Mouse (Mus musculus): ENCODE measurements around the gene Nudt4.
A peak's percentile ranks its signal among the peaks of the same experiment; 100 is the strongest.

Nudt4 gene

DNA sequence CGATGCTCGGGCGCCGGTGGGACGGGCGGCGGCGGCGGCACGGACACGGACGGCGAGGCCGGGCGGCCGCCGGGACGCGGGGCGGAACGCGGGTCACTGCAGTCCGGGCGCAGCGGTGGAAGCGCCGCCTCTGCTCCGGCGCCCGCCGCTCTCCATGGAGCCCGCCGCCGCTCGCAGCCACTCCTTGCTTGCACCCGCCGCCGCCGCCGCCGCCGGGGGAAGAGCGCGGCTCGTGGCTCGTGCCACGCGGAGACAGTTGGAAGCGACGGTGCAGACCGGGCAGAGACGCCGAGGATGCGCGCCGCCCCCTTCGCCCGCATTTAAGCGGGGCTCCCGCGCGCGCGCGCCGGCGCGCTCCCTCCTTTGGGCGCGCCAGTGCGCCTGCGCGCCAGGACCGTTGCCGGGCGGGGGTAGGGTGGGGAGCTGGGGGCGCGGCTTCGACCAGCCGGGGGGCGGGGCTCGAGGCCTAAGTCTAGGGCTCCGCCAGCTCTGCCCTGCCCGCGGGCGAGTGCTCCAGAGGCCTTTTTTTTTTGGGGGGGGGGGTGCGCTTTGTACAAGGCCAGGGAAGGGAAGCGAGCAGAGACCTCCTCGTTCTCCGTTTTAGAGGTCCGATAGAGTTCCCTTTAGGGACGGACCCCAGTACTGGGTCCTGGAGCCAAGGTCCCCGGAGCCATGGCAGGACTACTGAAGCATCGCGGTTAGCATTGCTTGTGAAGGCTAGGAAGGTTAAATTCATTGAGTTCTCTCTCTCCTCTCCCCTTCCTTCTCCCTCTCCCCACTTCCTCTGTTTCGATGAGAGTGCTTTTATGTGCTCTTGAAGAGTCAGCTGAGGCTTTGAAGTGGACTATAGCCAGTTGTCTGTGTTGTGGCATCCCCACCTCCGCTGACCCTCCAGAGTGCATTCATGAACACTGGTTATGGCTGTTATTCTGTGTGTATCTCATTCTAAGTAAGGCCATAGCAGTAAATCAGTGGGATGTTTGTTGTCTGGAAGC is at the start of gene Nudt4:
Gene Nudt4, minus strand, starts transcription at position 296 of the 995 bp plus-strand sequence.
- peak; percentile 95 for DNase-seq

DNA sequence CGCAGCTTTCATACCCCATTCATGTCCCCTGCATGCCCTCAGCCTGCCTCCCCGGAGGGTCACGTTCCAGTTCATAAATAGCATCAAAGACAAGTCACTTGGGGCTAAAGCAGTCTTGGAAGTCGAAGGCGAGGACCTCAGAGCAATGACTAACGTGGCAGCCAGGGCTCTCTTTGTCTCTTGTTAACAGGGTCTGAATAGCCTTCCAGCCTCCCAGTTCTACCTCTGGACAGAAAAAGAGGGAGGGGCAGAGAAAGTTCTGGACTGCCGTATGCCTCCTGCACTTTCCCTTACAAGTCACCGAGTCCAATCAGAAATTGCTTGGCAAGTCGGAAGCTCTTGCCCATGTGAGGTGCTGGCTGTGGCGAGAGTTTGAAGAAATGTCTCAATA is 47.4 kb upstream of the Nudt4 start:
- no peak for DNase-seq

DNA sequence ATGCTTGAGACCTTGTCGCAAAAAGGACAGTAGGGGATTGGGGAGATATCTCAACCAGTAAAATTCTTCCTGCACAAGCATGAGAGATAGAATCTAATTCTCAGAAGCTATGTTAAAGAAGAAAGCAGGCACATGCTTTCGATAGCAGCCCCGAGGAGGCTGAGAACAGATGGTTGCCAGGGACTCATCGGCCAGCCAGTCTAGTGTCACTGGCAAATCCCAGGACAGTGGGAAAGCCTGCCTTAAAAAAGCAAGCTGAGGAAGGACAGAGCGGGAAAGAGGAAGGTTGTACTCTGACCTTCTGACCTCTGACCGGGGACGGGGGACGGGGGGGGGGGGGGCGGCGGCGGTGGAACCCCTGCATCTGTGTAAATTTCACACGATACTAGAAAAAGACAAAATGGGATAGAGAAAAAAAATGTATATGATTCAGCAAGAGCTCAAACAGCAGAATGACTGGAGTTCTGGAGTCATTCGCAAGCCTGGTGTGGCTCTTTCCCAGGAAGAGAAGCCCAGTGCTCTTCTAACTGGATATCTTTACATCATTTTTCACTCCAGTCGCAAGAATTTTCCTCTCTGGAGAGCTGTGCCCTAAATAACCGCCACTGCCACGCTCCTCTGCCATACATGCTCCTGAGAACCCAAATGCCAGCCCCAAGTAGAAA is 46.9 kb upstream of the Nudt4 start:
- DNase-seq: no peak

DNA sequence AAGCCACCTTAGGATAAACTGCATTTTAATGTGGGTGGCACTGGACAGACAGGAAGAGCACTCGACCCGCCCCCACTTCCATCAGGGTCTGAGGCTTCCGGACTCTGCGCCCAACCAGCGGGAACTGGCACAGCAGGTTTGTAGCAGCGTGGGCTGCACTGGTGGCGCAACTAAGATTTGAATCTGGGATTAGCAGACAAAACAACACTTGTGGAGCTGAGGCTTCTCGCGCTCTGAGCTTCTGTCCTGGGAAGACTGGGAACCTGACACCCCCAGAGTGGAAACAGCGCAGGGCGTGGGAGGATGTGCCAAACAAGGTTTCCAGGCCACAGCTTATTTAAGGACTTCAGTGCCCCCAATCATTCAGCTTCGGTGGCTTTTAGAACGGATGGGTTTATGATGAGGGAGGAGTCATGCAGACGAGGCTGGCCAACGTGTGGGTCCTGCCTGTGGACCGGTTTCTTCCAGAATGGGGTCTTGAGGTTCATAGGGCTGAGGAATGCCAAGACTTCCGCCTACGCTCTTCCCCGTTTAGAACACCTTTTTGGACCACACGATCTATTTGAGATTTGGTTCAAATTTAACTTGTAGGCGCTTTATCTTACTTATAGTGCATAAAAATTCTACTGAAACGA is 41.1 kb upstream of the Nudt4 start:
- DNase-seq: peak; percentile 66

DNA sequence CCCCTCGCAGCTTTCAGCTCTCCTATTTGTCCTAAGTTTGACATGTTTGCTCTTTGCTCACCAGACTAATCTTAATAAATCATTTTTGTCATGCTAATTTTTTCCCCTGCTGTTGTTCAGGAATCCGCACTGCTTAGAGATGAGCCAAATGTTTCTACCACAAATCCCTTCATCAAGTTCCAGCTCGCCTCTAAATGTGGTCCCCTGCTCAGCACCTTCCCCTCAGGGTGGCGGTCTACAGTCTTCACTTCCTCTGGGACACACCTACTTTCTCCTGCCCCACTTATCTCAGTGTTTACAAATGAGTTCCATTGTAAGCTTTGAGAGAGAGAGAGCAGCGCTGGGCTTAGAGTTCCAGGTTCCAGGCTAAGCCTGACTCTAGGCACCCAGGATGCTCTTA is 36.6 kb upstream of the Nudt4 start:
- DNase-seq: no peak

DNA sequence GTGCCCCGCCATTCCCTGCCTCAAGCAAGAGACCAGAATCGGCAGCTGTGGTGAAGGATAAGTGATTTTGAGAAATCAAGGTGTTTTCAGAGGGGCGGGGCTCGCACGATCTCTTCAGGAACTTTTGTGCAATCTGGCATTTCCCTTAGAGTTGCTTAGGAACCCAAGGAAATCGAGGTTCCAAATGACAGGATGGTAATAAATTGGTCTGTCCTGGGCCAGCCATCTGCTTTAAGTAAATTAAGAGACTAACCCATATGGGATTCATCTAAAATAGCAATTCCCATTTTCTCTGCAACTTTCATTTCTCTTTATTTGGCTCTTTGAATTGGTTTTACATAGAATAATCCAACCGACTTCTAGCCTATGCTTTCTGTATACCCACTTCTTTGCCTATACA is 35.8 kb upstream of the Nudt4 start:
- no peak for DNase-seq

DNA sequence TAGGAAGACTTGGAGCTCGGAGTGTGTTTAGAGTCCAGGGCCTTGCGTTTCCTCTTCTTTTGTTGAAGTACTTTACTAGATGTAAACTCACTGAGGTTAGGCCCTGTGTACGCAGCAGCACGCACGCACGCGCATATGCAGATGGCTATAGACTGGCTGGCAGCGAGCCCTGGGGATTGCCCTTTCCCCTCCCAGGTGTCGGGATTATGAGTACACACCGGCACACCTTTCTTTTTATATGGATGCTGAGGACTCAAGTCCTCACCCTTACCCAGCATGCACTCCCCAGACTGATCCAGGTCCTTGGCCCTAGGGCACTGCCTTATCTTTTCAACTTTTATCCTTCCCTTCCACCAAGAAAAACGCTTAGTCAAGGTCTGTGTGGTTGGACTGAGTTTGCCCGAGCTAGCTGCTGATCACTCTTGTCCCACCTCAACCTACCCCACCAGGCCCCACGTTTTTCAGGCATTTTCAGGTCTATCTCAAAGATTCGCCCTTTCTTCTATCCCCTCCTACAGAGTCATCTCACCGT is 34.2 kb upstream of the Nudt4 start:
- DNase-seq: no peak

DNA sequence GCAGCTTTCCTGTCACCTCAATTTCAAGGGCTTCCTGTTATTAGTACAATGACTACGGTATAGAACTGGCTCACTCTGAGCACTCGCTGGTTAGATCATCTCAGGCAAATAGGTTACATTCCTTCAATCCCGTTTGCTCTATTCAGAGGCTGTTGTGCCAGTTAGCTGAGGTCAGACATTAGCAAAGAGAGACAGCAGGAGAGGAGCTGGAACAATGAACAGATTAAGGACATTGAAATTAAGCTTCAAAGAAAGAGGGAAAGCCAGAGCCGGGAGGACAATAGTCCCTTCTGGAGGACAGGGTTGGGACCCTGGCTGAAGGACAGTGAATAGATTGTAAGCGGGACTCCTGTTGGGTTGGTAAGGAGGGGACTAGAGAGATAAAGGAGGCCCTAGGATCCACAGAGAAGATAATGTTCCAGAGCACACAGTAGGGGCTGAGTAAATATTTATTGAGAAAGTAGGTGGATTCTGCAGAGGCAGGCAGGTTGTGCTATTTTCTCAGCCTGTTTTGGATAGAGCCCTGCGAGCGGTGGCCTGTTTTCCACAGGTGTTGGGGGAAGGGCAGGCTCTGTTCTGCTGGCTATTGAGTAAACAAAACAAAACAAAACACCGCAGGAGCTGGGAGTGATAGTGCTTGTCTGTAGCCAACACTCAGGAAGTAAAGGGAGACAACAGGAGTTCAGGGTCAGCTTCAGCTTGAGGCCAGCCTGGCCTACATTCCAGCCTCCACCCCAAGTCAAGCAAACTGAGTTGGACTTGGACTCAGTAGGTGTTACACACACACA is 32.1 kb upstream of the Nudt4 start:
- no peak for DNase-seq

DNA sequence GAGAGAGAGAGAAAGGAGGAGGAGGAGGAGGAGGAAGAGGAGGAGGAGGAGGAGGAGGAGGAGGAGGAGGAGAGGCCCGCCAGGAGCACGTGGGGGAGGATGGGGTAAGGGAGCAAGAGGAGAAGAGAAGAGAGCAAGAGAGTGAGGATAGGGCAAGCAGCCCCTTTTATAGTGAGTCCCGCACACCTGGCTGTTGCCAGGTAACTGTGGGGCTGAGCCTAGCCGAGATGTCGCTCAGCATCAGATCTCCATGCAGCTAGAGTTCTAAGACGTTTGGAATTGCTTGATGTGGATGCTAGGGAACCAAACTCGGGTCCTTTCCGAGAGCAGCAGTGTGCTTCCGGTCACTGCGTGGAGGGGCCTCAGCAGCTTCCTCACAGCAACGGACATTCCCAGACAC is 30.5 kb upstream of the Nudt4 start:
- DNase-seq: no peak

DNA sequence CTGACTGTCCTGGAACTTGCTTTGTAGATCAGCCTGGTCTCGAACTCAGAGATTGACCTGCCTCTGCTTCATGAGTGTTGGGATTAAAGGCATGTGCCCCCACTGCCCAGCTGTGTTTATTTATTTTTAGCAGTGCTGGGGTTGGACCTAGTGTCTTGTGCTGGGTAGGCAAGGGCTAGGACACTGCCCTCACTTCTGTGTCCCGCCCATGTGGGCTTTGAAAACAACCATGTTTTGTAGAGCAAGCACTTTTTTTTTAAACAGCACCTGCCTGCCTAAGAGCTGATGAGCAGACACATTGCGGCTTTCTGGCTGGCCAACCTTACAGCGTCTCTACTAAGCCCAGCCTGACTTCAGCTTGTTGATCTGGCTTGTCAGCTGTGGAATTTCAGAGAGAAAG is 27.3 kb upstream of the Nudt4 start:
- no peak for DNase-seq

DNA sequence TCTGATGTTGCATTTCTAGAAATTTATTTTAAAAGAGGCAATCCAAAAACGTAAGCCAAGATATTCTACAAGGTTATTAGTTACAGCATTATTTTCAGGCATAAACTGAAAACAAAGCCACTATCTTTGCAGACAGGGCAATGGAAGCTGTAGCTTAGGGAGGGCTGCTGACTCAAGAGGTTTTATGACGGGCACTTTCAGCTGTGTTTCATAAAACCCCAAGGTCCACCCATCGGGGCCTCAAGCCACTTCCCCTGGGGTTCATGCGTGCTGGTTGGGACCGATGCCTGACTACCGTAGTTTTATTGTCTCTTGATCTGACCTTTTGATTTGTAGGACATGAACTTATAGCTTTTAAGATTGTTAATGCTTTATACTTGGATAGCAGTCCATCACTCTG is 26.2 kb upstream of the Nudt4 start:
- no peak for DNase-seq

DNA sequence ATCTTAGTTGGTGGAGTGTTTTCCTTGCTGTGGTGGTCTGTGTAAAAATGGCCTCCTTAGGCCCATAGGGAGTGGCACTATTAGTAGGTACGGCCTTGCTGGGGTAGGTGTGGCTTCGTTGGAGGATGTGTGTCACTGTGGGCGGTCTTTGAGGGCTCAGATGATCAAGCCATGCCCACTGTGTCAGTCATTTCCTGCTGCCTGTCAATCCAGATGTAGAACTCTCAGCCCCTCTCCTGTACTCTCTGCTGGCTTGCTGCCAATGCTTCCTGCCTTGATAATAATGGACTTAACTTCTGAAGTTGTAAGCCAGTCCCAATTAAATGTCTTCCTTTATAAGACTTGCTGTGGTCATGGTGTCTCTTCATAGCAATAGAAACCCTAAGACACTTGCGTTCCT is 25.2 kb upstream of the Nudt4 start:
- DNase-seq: no peak

DNA sequence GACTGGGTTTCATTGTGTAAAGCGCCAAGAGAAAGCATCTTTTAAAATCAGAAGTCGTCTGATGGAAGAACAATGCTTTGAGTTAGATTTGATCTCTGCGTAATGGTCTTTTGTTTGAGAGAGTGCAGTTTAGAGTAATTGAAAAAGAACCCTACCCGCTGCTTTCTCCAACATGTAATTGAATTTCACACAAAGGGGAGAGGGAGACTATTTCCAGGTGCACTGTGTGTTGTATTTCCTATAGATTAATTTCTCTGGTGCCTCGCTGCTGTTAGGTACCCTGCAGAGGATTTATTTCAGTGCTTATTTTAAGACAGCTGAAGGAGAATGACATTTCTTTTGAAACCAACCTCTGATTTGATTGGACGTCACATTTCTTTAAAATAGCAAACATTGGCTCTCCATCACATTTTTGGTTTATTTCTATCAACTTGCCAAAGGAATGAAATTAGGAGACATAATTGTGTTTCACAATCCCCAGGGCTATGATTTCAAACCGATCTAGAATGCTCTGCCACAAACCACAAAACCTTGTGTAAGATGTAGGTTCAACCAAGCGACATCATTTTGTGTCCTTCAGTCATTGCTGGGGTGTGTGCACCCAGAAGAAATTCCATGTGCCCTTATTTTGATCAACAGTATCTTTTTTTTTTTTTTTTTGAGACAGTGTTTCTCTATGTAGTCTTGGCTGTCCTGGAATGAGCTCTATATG is 23.7 kb upstream of the Nudt4 start:
- DNase-seq: no peak

DNA sequence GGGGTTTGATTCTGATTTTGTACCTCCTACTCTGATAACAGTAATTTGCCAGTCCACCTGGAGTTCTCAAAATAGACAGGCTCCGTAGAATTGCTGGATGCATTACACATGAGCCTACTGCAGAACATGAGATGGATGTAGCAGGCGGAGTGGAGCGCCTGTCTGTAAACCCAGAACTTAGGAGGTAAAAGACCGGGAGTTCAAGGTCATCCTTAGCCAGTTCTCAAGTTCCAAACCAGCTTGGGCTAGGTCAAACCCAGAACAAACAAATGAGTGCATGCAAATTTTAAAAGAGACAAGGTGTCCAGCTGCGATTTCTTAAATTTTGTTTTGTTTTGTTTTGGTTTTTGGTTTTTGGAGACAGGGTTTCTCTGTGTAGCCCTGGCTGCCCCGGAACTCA is 21.6 kb upstream of the Nudt4 start:
- DNase-seq: no peak

DNA sequence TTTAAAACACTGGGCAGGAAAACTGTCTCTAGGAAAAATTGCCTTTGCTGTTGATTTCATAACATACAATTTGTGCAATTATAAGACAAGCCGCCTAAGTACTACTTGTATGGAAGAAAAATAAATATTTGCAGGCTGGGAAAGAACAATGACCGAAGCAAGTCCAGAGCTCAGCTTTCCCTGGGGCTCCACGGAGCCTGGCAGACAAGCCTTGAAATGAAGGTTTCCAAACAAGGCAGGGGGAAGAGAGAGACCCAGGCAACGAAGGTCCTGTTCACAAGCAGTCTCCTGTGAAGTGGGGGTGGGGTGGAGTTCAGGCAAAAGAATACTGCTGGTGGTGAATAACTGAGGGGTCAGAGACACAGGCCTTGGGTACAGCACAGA is 13.6 kb upstream of the Nudt4 start:
- DNase-seq: no peak

DNA sequence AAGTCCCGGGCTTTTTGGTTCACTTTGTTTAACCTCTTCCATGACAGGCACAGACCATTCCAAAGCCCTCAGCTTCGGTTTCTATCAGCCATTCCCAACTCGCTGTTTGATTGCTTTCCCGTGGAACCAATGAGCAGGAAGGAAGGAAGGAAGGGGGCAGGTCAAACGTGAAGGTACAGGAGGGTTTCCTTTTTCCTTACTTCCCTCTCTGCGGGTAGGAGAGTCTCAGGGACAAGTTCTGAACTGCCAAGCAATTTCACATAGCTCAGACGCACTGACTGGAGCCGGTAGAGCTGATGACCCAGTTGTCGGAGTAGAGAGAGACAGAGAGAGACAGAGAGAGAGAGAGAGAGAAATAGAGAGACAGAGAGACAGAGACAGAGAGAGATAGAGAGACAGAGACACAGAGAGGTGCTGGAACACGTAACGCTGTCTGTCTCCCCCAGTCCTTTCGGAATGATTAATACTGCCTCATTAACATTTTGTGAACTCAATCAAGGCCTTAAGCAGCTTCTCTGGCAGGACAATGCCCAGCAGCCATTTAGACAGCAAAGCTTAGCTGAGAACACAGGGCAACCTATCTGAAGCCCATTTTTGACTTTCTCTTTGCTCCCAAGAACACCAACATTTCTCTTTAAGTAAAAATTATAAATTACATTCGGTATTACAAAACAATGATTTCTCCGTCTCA is 13.1 kb upstream of the Nudt4 start:
- DNase-seq: no peak

DNA sequence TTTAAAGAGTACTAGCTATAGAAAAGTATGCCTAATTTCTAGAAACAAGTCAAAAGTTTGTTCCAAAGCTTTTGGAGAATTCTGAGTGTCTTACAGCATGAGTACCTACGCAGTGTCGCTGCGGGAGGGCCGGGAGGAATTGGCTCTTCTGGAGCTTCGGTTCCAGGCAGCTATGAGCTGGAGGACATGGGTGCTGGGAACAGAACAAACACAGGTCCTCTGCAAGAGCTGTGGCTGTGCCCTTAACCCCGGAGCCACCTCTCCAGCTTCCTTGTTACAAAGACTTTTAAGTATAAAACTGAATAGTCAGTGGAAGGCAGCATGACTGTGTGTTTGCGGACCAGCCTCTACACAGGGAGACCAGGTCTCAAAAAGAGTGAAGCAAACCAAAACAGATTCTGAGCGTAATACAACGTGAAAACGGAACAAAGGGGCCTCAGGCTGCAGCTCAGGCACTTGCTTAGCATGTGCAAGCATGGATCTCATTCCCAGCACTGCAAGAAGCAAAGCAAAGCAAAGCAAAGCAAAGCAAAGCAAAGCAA is 12.0 kb upstream of the Nudt4 start:
- no peak for DNase-seq

DNA sequence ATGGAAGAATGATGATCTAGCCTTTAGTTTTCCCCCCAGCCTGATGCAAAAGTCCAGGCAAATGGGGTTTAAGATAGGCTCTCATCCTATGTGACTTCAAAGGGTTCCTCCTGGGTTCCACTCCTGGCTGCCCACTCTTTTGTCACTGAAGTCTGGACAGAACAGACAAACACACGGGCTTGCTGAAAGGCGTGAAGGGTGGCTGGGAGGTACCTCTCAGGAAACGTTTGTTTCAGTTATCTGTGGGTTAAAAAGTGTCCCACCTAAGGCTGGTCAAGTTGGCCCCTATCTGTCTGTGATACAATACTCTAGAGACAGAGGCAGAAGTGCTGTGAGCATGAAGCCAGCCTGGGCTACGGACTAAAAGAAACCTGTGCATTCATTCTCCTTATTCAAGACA is 11.0 kb upstream of the Nudt4 start:
- DNase-seq: no peak

DNA sequence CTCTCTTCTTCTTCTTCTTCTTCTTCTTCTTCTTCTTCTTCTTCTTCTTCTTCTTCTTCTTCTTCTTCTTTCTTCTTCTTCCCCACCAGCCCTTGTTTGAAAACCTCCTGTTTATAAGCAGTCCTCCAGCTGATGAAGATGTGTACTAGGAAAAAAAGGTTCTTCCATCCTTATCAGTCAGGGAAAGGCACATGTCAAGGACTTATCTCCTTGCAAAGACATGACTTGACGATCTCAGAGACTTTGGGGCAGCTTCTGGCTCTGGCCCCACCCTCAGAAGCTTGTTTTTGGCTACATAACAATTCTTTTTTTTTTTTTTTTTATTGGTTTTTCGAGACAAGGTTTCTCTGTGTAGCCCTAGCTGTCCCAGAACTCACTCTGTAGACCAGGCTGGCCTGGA is 5.5 kb upstream of the Nudt4 start:
- no peak for DNase-seq

DNA sequence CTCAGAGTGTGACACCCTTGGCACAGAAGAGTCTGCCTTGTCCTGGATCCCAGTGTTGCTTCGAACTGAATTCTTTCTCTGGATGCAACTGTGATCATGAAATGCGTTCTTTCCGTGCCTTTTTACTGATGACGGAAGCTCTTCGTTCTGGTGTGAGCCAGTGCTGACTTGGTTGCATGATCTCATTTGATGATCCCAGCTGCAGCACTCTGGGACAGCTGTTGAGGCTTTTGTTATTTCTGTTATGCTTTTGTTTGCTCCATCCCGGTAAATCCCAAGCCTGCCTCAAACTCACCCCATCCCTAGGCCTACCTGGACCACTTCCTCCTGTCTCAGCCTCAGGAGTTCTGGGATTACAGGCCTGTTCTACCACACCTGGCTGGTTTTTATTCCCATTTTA is 4.1 kb upstream of the Nudt4 start:
- DNase-seq: no peak

DNA sequence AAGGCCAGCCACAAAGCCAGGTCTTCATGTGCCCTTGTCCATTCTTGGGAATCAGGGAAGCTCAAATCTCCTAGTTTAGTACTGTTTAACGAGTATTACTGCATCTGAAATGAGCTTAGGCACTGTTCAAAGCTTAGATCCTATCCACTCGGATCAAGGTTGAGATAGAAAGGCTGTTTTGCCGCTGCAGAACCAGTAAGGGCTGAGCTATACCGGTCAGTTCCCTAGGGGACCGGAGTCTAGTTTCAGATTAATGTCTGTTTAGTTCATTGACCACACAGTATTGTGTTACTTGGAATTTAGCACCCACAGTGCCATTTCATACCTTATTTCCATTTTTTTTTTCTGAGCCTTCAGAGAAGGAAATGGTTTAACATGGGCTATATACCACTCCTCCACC is 3.6 kb upstream of the Nudt4 start:
- no peak for DNase-seq
